Mouse (Mus musculus): Measurements from ENCODE around the gene Sox15.
A peak's percentile ranks its signal among the peaks of the same experiment; 100 is the strongest.

Sox15 gene

GRCm38 (mm10) chr11:69679144-69679543 lies 24.0 kb downstream of the Sox15 start:
- no peak for DNase-seq (ENCODE audit: low spot score in 2 of 2)

GRCm38 (mm10) chr11:69680136-69680855 lies 25.2 kb downstream of the Sox15 start:
- DNase-seq (ENCODE audit: low spot score in 2 of 2) = no peak

GRCm38 (mm10) chr11:69681314-69682208 lies 26.4 kb downstream of the Sox15 start, which contains the start of gene Senp3:
Senp3 (minus strand) TSS chr11:69682084.
- DNase-seq (ENCODE audit: low spot score in 2 of 2) = peak; percentile 91 to 96

- DNase-seq (ENCODE audit: low spot score in 2 of 2) = no peak
Measured at GRCm38 (mm10) chr11:69682209-69682839, 27.2 kb downstream of the Sox15 start.

- peak; percentile 86 to 87 for DNase-seq (ENCODE audit: low spot score in 2 of 2)
Measured at GRCm38 (mm10) chr11:69682840-69683533, 27.9 kb downstream of the Sox15 start.

- no peak for DNase-seq (ENCODE audit: low spot score in 2 of 2)
Measured at GRCm38 (mm10) chr11:69683576-69683975, 28.5 kb downstream of the Sox15 start.

DNA sequence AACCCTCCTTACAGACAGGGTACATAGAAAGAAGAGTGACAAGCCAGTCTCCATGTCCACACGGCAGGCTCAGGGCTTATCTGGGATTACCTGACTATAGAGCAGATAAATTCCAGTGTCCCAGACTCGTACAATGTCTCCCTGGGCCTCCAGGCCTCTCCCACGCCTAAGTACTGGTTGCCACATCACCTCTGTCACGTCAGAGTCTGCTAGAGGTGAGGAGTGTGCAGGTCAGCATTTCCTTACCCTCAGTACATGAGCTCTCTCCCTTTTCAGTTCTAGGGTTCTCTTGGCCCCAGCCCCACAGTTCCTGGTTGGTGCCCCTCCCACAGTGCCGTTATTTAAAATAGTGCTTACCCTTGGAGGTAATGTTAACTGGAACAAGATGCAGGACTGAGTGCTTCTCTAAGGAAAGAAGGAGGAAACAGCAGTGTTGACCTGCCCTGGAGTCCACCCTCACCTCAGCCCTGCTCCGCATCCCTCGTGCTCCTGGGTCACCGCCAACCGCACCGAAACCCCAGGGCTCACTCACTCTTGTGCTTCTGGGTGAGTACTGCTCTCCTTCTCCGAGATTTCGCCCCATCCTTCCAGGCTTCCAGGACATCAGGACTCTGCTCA lies 29.1 kb downstream of the Sox15 start:
- DNase-seq (ENCODE audit: low spot score in 2 of 2) = no peak

DNA sequence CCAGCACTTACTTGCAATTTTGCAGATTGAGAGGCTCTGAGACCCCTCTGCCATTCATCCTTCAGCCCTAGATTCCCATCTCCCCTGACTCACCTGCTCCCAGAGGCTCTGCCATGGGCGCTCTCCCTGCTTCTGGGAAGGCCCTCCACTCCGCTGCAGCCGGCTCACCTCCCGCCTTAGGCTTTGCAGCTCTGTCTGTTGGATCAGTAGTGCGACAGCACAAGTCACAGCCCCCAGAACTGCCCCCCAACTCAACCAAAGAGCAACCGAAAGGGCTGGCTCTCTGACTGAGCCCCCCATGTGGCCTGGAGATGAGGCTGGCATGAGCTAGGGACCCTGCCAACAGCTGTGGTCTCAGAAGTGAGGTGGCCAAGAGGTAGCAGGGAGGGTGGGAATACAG lies 29.8 kb downstream of the Sox15 start:
- no peak for DNase-seq (ENCODE audit: low spot score in 2 of 2)

- DNase-seq (ENCODE audit: low spot score in 2 of 2) = peak; percentile 68 to 84
Measured at GRCm38 (mm10) chr11:69685526-69686148, 30.5 kb downstream of the Sox15 start, which contains the start of gene Tnfsf13. Tnfsf13 (minus strand) TSS chr11:69685784.

GRCm38 (mm10) chr11:69686377-69686776 lies 31.3 kb downstream of the Sox15 start:
- peak; percentile 66 to 82 for DNase-seq (ENCODE audit: low spot score in 2 of 2)

- no peak for DNase-seq (ENCODE audit: low spot score in 2 of 2)
Measured at GRCm38 (mm10) chr11:69687061-69687460, 31.9 kb downstream of the Sox15 start.

- no peak for DNase-seq (ENCODE audit: low spot score in 2 of 2)
Measured at GRCm38 (mm10) chr11:69689891-69690290, 34.8 kb downstream of the Sox15 start.

- no peak for DNase-seq (ENCODE audit: low spot score in 2 of 2)
Measured at GRCm38 (mm10) chr11:69692196-69692811, 37.2 kb downstream of the Sox15 start.

DNA sequence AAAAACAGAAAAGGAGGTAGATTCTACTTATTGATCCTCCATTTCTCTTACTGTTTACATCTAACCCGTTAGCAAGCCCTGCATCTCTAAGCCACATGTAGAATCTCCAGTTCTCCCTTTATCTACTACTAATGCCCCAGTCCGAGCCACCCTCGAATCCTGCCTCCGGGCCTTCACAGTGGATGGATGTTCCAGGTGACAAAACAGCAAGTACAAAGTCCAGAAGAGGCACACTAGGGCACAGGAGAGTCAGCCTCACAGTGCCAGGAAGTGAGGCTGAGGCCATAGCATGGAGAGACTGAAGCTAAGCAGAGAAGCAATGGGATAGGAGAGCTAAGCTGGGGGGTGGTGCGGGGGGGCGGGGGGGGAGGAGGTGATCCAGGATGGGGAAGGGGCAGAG lies 37.7 kb downstream of the Sox15 start:
- DNase-seq (ENCODE audit: low spot score in 2 of 2) = no peak

- no peak for DNase-seq (ENCODE audit: low spot score in 2 of 2)
Measured at GRCm38 (mm10) chr11:69693421-69693965, 38.4 kb downstream of the Sox15 start.

DNA sequence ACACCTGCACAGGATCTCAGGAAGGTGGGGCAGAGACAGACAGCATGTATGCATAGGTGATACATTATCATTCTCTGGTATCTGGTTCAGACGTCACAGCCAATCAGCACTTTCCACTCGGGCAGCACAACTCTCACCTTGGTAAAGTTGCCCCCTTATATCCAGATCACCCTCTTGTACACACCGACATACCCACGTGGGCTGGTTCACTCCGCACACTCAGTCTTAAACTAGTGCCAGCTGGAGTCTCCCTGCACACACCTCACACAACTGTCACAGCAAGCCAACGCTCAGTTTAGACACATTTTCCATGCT lies 39.9 kb downstream of the Sox15 start:
- no peak for DNase-seq (ENCODE audit: low spot score in 2 of 2)

DNA sequence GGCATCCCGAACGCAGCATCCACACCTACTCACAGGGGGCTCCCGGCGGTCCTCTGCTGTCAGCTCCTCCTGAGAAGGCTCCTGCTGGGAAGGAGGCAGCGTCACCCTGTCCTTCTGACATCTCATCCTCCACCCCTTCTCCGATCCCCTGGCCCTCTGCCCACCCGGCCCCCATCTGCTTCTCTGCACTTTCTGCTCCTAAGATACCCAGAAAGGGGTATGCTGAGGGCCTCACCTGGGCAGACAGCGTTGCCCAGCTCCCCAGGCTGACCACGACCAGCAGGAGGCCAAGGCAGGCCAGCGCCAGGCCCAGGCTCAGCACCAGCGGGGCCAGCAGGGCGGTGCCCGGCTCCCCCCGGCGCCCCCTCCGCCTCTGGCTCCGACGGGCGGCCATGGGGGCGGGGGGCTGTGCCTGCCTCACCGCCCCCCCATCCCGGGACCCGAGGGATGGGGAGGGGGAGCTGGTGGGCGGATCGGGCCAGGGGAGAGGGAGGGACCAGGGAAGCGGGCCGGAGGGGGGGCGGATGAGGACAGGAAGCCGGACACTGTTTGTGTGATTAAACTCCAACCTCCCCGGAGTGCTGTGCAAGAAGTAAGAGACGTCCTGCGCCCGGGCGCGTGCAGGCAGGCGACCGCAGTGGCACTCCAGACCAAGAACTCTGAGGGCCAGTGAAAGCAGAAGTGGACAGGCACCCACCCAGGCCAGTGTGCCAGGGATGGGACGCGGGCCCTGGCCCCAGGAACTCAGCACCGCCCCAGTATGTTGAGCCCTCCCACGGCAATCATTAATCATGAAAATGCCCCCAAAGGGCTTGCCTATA lies 40.5 kb downstream of the Sox15 start, which contains the start of the genes Tnfsf12 and Tnfsfm13:
Gene Tnfsf12, minus strand, starts transcription at position 489 of the 821 bp plus-strand sequence.
Gene Tnfsfm13, minus strand, starts transcription at position 738 of the 821 bp plus-strand sequence.
- peak; percentile 64 to 77 for DNase-seq (ENCODE audit: low spot score in 2 of 2)

DNA sequence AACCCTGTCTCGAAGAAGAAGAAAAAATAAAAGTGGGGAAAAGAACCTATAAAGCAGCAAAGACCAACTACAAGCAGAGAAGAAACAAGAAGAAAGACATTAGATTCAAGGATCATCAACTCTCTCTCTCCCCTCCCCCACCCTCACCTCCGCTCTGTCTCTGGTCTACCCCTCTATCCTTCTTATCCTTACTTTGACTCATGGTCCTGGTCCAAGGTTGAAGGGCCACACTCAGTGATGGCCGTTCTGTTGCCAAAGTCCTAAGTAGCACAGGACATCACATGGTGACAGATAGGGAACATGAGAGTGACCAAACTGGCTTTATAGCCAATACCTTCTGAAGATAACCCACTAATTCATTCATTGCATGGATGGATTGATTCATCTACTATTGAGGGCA lies 42.3 kb downstream of the Sox15 start:
- no peak for DNase-seq (ENCODE audit: low spot score in 2 of 2)

- no peak for DNase-seq (ENCODE audit: low spot score in 2 of 2)
Measured at GRCm38 (mm10) chr11:69698574-69698973, 43.5 kb downstream of the Sox15 start.
